8 mouse cellular contexts compared by ENCODE assay signal in the genomic region with DNA sequence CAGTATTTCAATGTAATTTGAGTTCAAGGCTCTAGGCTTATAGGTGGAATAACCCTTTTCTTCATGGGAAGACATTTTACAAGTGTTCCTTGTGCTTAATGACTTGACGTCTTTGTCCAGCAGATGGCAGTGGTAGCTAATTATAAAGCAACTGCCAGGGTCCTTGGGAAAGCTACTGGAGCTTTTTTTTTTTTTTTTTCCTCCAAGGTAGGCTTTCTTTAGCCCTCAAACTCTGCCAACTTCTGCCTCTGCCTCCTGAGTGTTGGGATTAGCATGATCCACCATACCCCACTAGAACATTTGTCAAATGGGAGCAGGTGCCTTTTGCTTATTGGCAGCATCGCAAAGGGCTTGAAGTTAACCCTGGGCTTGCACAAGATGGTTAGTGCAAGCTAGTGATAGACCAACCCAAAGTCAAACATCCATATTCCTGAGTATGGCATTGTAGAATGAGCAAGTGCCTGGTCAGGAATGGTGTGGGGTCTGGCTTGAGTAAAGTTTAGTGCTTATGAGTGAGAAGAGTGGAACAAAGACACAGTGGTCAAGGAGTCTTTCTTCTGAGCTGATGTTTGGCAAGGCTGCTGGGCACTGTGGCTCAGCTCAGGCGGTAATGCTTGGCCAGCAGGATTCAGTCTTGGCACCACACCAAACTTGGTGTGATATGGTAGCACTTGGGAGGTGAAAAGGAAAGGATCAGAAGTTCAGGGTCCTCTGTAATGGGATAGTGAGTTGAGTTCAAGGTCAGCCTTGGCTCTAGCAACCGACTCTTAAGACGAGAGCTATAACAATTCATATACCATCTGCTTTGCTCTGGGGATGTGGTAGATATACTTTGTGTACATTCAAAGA. TPM values are rescaled to one million over a fixed set of nuclear protein-coding genes. Genes with fewer than 3 reads are reported as not detected.
DNase-seq lines count a peak whose midpoint lies in the region; ATAC-seq lines count a peak whose summit lies in the region.

No protein-coding gene starts in this region.

- peaks cover 40% of the 10 kb centered on the region for H3K4me1 ChIP-seq in heart, embryonic 12.5 days (replicated peaks)
- H3K4me1 ChIP-seq in embryonic facial prominence, embryonic 12.5 days, result peaks cover 48% of the 10 kb centered on the region
- peaks cover 51% of the 10 kb centered on the region for H3K4me1 ChIP-seq in hindbrain, embryonic 16.5 days (ENCODE audit: control insufficient read depth, insufficient read depth, low read depth, low read length)
- peaks cover 19% of the 10 kb centered on the region for H3K4me1 ChIP-seq in liver, embryonic 12.5 days

- peak; percentile 29; the same call in 1 of the 2 replicates for ATAC-seq in heart, embryonic 12.5 days (ENCODE audit: insufficient number of reproducible peaks, low FRiP score)
- no peak for ATAC-seq in embryonic facial prominence, embryonic 12.5 days (ENCODE audit: insufficient number of reproducible peaks, insufficient read depth, low FRiP score, low TSS enrichment)
- peak; percentile 55 for ATAC-seq in hindbrain, embryonic 16.5 days
- peak; percentile 53 for ATAC-seq in liver, embryonic 12.5 days

- H3K36me3 ChIP-seq in heart, embryonic 12.5 days, result peaks cover 42% of the 10 kb centered on the region
- H3K36me3 ChIP-seq in embryonic facial prominence, embryonic 12.5 days, result peaks cover 31% of the 10 kb centered on the region
- peaks cover 7% of the 10 kb centered on the region; the same call in 1 of the 2 replicates for H3K36me3 ChIP-seq in hindbrain, embryonic 16.5 days (ENCODE audit: control insufficient read depth, insufficient read depth, low read length)
- H3K36me3 ChIP-seq in liver, embryonic 12.5 days, result peaks cover 52% of the 10 kb centered on the region

- no peak for DNase-seq in heart, postnatal 25 days (ENCODE audit: low spot score)
- peak; percentile 60 for DNase-seq in adipocyte (ENCODE audit: low spot score)
- DNase-seq in retina, postnatal 1 day, result peak; percentile 82
- DNase-seq in urinary bladder, postnatal 14 days (ENCODE audit: low spot score), result no peak

- WGBS in heart, embryonic 12.5 days, result 24% methylated on average over 5 of the region's 5 CpGs
- 21% methylated on average over 5 of the region's 5 CpGs for WGBS in embryonic facial prominence, embryonic 12.5 days
- WGBS in hindbrain, embryonic 16.5 days, result 23% methylated on average over 5 of the region's 5 CpGs
- 14% methylated on average over 5 of the region's 5 CpGs for WGBS in liver, embryonic 12.5 days (ENCODE audit: insufficient replicate concordance)

- no peaks in the 10 kb centered on the region for H3K27me3 ChIP-seq in heart, embryonic 12.5 days (replicated peaks)
- H3K27me3 ChIP-seq in embryonic facial prominence, embryonic 12.5 days, result no peaks in the 10 kb centered on the region
- H3K27me3 ChIP-seq in hindbrain, embryonic 16.5 days (replicated peaks; ENCODE audit: control insufficient read depth, insufficient read depth, low read length), result no peaks in the 10 kb centered on the region
- no peaks in the 10 kb centered on the region for H3K27me3 ChIP-seq in liver, embryonic 12.5 days (replicated peaks)

- peak overlapping the region; percentile 71 for H3K27ac ChIP-seq in heart, embryonic 12.5 days (ENCODE audit: poor library complexity, severe bottlenecking)
- H3K27ac ChIP-seq in embryonic facial prominence, embryonic 12.5 days, result peak overlapping the region; percentile 81
- H3K27ac ChIP-seq in hindbrain, embryonic 16.5 days (ENCODE audit: low read depth, low read length), result peak overlapping the region; percentile 67; the same call in 1 of the 2 replicates
- peak overlapping the region; percentile 65 for H3K27ac ChIP-seq in liver, embryonic 12.5 days

- intact Hi-C loops in heart, postnatal 25 days (cut with DNase I), result no loop called here

- H3K4me3 ChIP-seq in heart, embryonic 12.5 days, result no peak overlapping the region
- no peak overlapping the region for H3K4me3 ChIP-seq in embryonic facial prominence, embryonic 12.5 days
- no peak overlapping the region for H3K4me3 ChIP-seq in hindbrain, embryonic 16.5 days (ENCODE audit: low read length)
- H3K4me3 ChIP-seq in liver, embryonic 12.5 days, result no peak overlapping the region

- H3K9ac ChIP-seq in heart, embryonic 12.5 days, result 0 out of 2 replicates have a peak overlapping the region, but pooled peaks have one; percentile 18
- no peak overlapping the region for H3K9ac ChIP-seq in embryonic facial prominence, embryonic 12.5 days
- H3K9ac ChIP-seq in hindbrain, embryonic 16.5 days (ENCODE audit: low read depth, low read length), result no peak overlapping the region
- H3K9ac ChIP-seq in liver, embryonic 12.5 days, result no peak overlapping the region

- H3K9me3 ChIP-seq in heart, embryonic 12.5 days (replicated peaks), result no peaks in the 10 kb centered on the region
- H3K9me3 ChIP-seq in embryonic facial prominence, embryonic 12.5 days, result no peaks in the 10 kb centered on the region
- no peaks in the 10 kb centered on the region for H3K9me3 ChIP-seq in hindbrain, embryonic 16.5 days (ENCODE audit: control insufficient read depth, low read length)
- no peaks in the 10 kb centered on the region for H3K9me3 ChIP-seq in liver, embryonic 12.5 days (replicated peaks)

- no peak overlapping the region for H3K4me2 ChIP-seq in heart, embryonic 12.5 days
- no peak overlapping the region for H3K4me2 ChIP-seq in embryonic facial prominence, embryonic 12.5 days (replicated peaks)
- H3K4me2 ChIP-seq in hindbrain, embryonic 16.5 days (ENCODE audit: low read length), result no peak overlapping the region
- H3K4me2 ChIP-seq in liver, embryonic 12.5 days, result no peak overlapping the region

RNA-seq across cellular contexts. Expression of a gene that starts 5.9 kb away (rescaled TPM):
- 2,193 and 2,206 TPM in 2 replicates for polyA plus RNA-seq in heart, embryonic 12.5 days (2016; fragmentation: Nextera tagmentation; extraction: Ambion mirVana)
- 1,000 to 10,000 TPM; 1,172 to 1,478 TPM for total RNA-seq in heart, postnatal 25 days (2021)
- polyA plus RNA-seq in embryonic facial prominence, embryonic 12.5 days (2016; fragmentation: Nextera tagmentation; extraction: Ambion mirVana), result 2,550 and 2,595 TPM in 2 replicates
- 3,309 and 3,384 TPM in 2 replicates for polyA plus RNA-seq in hindbrain, embryonic 16.5 days (2015; fragmentation: Nextera tagmentation; extraction: Ambion mirVana)
- polyA plus RNA-seq in liver, embryonic 12.5 days (2016; fragmentation: Nextera tagmentation; extraction: Ambion mirVana), result 2,428 and 2,723 TPM in 2 replicates

Comparison
In these comparisons a context has a peak if more than half of its experiments do, and no peak if none do; other contexts are left out.
1. DNase-seq: peak in adipocyte (single experiment) and retina, postnatal 1 day (single experiment); none in heart, postnatal 25 days (single experiment) and urinary bladder, postnatal 14 days (single experiment).
2. Peak in every context shown above with its lines, with median percentiles within 50 percentile points of each other: H3K27ac ChIP-seq.